Mouse (Mus musculus) limb, embryonic 10.5 days (tissue): ENCODE measurements at regions not wholly inside any gene's neighbourhood (a gene's known extent, or its start where the extent isn't known, plus 50 kb on each side); places are given as distances from the start of the nearest gene placed in this dataset.

Source experiments
- DNase-seq: peaks from one replicate; pipeline ENCODE4 v3.0.0-alpha.2; 2017; ENCODE audit warnings: low spot score
- H3K27ac ChIP-seq: fragments of 300-500 bp; sonication (generic); 2 replicates; pipeline ENCODE4 v1.5.1; 2016; ENCODE audit warnings: mild to moderate bottlenecking
- H3K27me3 ChIP-seq: fragments of 300-500 bp; sonication (generic); 2 replicates; pipeline ENCODE4 v1.6.1; 2016; ENCODE audit warnings: low read depth, mild to moderate bottlenecking; ENCODE audit not compliant: poor library complexity, severe bottlenecking
- H3K36me3 ChIP-seq: fragments of 300-500 bp; sonication (generic); 2 replicates; pipeline ENCODE4 v1.6.1; 2016; ENCODE audit warnings: mild to moderate bottlenecking, moderate library complexity
- H3K4me1 ChIP-seq: fragments of 300-500 bp; sonication (generic); 2 replicates; pipeline ENCODE4 v1.6.1; 2016
- H3K4me3 ChIP-seq: fragments of 300-500 bp; sonication (generic); 2 replicates; pipeline ENCODE4 v1.5.1; 2016; ENCODE audit warnings: mild to moderate bottlenecking, moderate library complexity
- H3K9me3 ChIP-seq: fragments of 300-500 bp; sonication (generic); replicated peaks from 2 replicates; pipeline ENCODE4 v1.6.1; 2016; ENCODE audit warnings: mild to moderate bottlenecking
- WGBS: fragments of 180-500 bp; shearing (Covaris S2); methylation state at CpG from one replicate; pipeline ENCODE4 v1.1.7; 2016; 5-methylcytosine and 5-hydroxymethylcytosine counted together

DNA sequence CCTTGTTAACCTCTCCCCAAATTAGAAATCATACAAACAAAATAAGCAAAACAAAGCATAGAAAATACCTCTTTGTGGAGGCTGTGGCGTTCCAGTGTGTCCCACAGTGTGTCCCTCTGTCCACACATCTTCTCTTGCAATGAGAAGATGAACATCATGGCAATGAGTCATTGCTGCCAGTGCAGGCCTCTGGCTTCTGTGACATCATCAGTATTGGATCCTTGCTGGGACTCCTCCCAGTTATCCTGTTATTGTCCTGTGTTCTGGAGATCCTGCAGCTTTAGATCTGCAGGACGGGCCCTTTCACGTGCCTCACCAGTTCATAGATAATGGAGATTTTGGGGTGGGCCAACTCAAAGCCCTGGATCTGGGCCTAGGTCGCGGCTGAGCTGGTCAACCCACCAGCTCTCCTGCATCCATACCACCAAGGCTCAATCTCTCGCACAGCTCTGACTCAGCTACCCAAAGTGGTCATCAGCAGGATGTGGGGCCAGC is 80.9 kb downstream of the Tmem212 start:
- Histone ChIP-seq H3K4me3 (no peak overlapping the region), H3K36me3 (no peaks in the 10 kb centered on the region), H3K27ac (no peak overlapping the region), H3K27me3 (no peaks in the 10 kb centered on the region), H3K4me1 (no peaks in the 10 kb centered on the region), H3K9me3 (no peaks in the 10 kb centered on the region)
- DNase-seq: no peak
- WGBS: 87% methylated on average over 6 of the region's 6 CpGs

DNA sequence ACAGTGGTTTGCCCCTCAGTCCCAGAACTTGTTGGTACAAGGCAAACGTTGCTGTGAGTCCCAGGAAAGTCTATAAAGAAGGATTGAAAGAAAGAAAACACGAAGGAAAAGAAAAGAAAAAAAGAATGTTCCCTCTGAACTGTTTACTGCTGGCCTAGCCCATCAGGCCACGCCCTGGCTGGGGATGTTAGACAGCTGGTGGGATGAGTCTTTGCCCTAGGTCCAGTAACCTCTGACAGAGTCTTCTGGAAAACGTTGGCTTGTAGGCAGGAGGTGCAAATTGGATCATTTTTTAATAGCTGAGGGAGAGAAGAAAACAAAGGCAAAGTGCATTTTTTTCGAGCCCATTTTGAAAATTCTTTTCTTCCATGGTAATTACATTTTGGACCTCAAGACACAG is 91.9 kb downstream of the Tmem212 start:
- Histone ChIP-seq H3K9me3 (no peaks in the 10 kb centered on the region), H3K4me1 (no peaks in the 10 kb centered on the region), H3K27ac (no peak overlapping the region), H3K27me3 (no peaks in the 10 kb centered on the region), H3K36me3 (no peaks in the 10 kb centered on the region), H3K4me3 (no peak overlapping the region)
- DNase-seq: no peak
- 80% methylated on average over 5 of the region's 5 CpGs for WGBS

DNA sequence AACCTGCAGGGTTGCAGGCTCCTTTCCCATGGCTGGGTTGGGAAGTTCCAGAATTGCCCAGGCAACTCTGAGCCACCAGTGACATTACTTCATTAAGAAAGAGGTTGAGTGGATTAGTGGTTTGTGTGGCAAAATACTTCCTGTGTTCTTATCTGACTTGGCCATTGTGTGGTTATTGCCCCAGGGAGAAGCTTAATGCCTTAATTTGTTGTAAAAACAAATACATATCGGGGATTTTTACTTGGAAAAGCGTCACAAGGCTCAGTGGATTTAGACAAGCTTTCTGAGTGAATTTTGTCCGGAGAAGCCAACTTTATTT is 80.5 kb upstream of the Fndc3b start:
- H3K4me1 ChIP-seq: peaks cover 4% of the 10 kb centered on the region; the same call in 1 of the 2 replicates
- H3K27ac ChIP-seq: no peak overlapping the region
- H3K27me3 ChIP-seq: no peaks in the 10 kb centered on the region
- no peak overlapping the region for H3K4me3 ChIP-seq
- no peaks in the 10 kb centered on the region for H3K9me3 ChIP-seq
- H3K36me3 ChIP-seq: no peaks in the 10 kb centered on the region
- no peak for DNase-seq
- 79% methylated on average over 3 of the region's 3 CpGs for WGBS

DNA sequence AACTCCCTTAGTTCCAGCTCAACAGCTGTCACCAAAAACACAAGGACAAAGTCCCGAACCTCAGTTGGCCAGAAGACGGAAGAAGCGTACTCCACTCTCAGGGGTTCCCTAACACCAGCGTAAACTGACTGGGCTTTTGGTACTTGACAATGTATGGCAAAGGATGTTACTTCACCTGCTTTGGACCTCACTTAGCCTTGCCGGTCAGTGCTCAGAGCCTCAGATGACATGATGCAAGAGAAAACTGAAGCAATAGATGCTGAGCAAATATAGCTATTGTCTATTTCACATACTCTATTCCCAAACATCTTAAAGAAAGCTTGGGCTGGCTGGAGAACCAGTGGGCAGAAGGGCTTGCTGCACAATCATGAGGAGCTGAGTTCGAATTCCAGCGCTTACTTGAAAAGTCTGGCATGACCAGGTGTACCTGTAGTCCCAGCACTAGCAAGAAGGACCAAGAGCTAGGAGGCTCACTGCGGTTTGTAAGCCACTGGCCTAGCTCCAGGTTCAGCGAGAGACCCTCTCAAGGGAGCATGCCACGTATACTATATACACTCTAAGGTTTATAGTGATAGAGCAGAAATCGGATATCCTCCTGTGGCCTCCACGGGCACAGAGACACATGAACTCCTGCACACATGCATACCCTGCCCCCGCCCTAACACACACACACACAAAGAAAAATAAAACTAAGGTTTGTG is 80.0 kb upstream of the Fndc3b start:
- Histone ChIP-seq H3K27me3 (no peaks in the 10 kb centered on the region), H3K27ac (no peak overlapping the region), H3K9me3 (no peaks in the 10 kb centered on the region), H3K36me3 (no peaks in the 10 kb centered on the region), H3K4me3 (no peak overlapping the region), H3K4me1 (peaks cover 8% of the 10 kb centered on the region; the same call in 1 of the 2 replicates)
- 92% methylated on average over 13 of the region's 13 CpGs for WGBS
- no peak for DNase-seq

DNA sequence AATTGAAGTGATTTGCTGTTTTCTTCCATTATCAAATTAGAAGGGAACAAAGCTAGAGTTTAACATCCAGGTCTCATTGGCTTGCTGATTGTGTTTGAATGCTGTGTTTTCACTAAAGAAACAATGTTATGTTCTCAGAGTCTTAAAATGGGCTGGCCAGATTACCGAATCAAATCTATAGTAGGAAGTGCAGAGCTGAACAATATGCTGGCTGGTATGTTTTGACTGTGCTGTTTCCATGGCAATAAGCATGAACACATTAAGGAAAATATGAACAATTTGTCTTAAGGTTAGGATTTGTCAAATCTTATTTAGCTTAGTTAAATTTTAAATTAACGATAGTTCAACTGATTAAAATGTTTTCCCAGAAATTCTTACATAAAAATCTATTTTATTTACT is 72.8 kb upstream of the Fndc3b start:
- DNase-seq: no peak
- 95% methylated on average over 2 of the region's 2 CpGs for WGBS
- H3K4me1 ChIP-seq: peaks cover 17% of the 10 kb centered on the region; the same call in 1 of the 2 replicates

DNA sequence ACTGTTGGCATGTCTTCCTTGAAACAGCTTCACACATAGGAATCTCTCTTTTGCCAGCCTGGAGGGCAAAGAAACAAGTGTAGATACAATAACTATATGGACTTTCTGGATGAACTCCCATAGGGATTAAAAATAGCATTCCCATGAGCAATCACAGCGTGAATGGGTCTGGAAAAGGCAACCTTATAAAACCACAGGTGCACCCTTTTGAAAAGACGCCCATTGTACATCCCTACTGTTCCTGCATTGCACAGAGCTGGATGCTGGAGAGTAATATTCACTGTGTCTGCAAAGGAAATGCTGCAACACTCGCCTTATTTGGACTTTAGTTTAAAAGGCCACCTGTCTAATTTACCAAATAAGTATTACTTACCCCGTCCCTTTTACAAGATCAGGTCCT is 72.4 kb upstream of the Fndc3b start:
- no peak for DNase-seq
- no peaks in the 10 kb centered on the region for H3K36me3 ChIP-seq
- H3K27ac ChIP-seq: no peak overlapping the region
- no peaks in the 10 kb centered on the region for H3K9me3 ChIP-seq
- H3K27me3 ChIP-seq: no peaks in the 10 kb centered on the region; the same call in 1 of the 2 replicates
- WGBS: 86% methylated on average over 4 of the region's 4 CpGs
- H3K4me1 ChIP-seq: peaks cover 17% of the 10 kb centered on the region; the same call in 1 of the 2 replicates
- H3K4me3 ChIP-seq: no peak overlapping the region

More for the DNA sequence above, 72.8 kb upstream of the Fndc3b start:
- Histone ChIP-seq H3K27me3 (no peaks in the 10 kb centered on the region; the same call in 1 of the 2 replicates), H3K4me3 (no peak overlapping the region), H3K27ac (no peak overlapping the region), H3K36me3 (no peaks in the 10 kb centered on the region), H3K9me3 (no peaks in the 10 kb centered on the region)

DNA sequence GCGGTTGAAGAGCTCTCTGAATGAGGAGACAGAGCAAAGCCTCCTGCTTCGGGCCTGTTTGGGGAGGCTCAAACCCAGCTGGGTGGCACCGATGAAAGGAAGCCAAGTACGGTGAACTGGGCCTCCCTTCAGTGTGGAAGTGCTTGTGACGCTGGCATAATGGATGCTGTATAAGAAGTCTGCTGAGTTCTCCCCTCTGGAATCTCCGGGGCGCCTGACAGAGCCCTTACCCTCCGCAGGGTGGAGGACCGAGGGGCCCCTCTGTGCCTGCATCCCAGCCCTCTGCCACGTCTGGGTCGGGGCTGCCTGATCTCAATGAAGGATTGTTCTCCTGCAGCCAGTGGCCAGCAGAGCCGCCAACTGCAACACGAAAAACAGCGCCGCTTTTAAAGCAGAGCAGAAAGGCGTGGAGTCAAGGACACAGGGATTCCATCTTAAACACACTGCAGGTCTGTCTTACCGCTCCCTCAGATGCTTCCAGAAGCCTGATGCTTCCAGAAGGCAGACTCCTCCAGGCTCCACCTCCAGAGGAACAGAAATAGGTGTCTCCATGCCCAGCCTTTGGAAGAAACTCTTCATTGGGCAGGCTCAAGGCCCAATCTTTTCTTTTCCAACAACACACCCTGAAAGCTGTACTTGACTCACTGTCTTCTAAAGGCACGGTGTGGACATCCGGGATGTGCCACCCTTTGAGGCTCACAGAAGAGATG is 71.1 kb upstream of the Fndc3b start:
- 38% methylated on average over 19 of the region's 19 CpGs for WGBS
- Histone ChIP-seq H3K9me3 (no peaks in the 10 kb centered on the region), H3K27me3 (no peaks in the 10 kb centered on the region; the same call in 1 of the 2 replicates), H3K4me3 (no peak overlapping the region), H3K27ac (peak overlapping the region; percentile 82), H3K36me3 (no peaks in the 10 kb centered on the region), H3K4me1 (peaks cover 16% of the 10 kb centered on the region; the same call in 1 of the 2 replicates)
- peak; percentile 42 for DNase-seq

DNA sequence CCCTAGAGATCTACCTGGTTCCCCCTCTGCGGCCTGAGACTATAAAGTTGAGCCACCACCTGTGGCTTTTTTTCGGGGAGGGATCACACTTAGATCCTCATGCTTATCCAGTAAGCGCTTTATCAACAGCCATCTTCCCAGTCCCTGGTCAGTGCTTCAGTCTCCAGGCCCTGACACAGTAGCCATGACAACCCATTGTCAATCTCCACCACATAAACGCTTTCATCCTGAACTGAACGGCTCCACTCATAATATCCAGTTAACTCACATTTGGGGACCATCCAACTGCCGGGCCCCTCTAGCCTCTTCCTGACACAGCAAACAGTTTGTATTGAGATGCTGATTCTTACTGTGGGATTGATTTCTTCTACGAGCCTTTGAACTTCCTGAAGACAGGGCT is 68.8 kb upstream of the Fndc3b start:
- no peak overlapping the region for H3K27ac ChIP-seq
- H3K36me3 ChIP-seq: no peaks in the 10 kb centered on the region
- H3K9me3 ChIP-seq: no peaks in the 10 kb centered on the region
- H3K4me1 ChIP-seq: peaks cover 9% of the 10 kb centered on the region; the same call in 1 of the 2 replicates
- H3K4me3 ChIP-seq: no peak overlapping the region
- WGBS: 58% methylated on average over 7 of the region's 7 CpGs
- DNase-seq: no peak
- H3K27me3 ChIP-seq: no peaks in the 10 kb centered on the region; the same call in 1 of the 2 replicates

DNA sequence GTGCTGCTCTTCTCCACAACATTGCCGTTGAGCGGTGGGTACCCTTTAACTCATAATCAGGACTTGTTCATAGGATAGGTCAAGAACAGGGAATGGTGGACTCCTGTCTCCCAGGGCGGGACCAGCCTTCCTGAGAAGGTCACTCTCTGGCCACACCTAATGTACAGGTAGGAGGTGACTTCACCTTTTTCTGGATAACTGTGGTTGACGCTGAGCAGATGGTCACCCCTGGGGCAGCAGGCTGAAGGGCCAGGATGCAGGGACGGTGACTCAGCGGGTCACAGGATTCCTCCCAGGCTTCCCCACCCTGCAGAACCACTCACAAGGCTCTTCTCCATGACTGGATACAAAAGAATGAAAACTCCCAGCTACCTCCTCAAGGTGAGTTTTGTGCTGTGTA is 66.6 kb upstream of the Fndc3b start:
- DNase-seq: no peak
- 91% methylated on average over 6 of the region's 6 CpGs for WGBS
- no peaks in the 10 kb centered on the region for H3K36me3 ChIP-seq
- H3K4me3 ChIP-seq: no peak overlapping the region
- no peaks in the 10 kb centered on the region; the same call in 1 of the 2 replicates for H3K27me3 ChIP-seq
- H3K4me1 ChIP-seq: peaks cover 9% of the 10 kb centered on the region; the same call in 1 of the 2 replicates
- H3K27ac ChIP-seq: no peak overlapping the region
- H3K9me3 ChIP-seq: no peaks in the 10 kb centered on the region

DNA sequence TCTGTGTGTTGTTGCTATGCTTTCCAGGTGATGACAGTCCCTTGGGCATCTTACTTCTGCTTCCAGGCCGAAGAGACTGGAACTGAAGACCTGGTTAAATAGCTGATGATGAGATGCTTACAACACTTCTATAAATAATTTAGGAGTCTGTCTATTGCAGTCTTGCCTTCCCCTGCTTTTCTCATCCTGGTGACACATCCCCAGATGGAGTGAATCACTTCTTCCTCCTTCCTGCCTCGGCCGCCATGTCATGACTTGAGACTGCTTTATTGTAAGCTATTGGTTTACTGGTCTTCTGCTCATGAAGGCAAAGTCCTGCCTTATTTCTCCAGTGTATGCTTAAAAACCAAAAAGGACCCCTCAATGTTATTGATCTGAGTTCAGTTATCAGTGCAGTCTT is 62.1 kb upstream of the Fndc3b start:
- H3K36me3 ChIP-seq: no peaks in the 10 kb centered on the region
- 82% methylated on average over 3 of the region's 3 CpGs for WGBS
- no peak for DNase-seq

DNA sequence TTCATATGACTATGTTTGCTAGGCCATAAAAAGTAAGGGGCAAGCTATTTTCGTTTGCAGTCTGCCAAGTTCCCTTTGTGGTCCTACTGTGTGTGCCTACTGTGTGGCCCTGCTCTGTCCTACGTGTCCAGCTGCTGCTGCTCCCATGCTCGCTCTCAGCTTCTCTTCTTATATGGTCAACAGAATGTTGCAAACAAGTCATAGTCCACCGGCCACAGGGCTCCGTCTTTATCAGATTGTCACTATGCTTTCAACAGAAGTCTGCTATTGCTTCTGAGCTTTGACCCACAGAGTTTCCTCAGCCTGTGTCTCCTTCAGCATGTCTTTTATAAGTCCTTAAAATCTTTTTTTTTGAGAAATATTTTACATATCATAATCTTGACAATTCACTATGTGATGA is 58.3 kb upstream of the Fndc3b start:
- DNase-seq: no peak
- H3K36me3 ChIP-seq: no peaks in the 10 kb centered on the region
- no peak overlapping the region for H3K27ac ChIP-seq
- WGBS: 93% methylated on average over 5 of the region's 5 CpGs
- no peaks in the 10 kb centered on the region for H3K27me3 ChIP-seq
- H3K4me3 ChIP-seq: no peak overlapping the region
- no peaks in the 10 kb centered on the region for H3K4me1 ChIP-seq
- H3K9me3 ChIP-seq: no peaks in the 10 kb centered on the region

More for the DNA sequence above, 62.1 kb upstream of the Fndc3b start:
- no peaks in the 10 kb centered on the region for H3K4me1 ChIP-seq
- H3K27ac ChIP-seq: no peak overlapping the region
- H3K4me3 ChIP-seq: no peak overlapping the region
- no peaks in the 10 kb centered on the region for H3K27me3 ChIP-seq
- no peaks in the 10 kb centered on the region for H3K9me3 ChIP-seq

DNA sequence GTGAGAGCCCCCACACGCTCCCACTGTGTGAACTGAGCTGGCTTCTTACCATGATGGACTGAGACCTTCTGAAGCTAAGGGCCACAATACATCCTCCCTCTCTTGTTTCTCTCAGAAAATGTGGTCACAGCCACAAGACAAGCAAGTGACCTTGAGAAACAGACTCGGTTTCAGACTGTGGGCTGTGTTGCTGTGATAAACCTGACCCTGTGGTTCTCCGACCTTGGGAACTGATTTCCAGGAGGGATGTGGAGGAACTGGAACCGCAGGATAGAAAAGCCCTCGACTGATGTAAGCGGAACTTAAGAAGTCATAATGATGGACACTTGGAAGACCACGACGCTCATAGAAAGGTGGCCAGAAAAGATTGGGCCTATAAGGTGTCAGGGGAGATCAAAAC is 56.1 kb upstream of the Fndc3b start:
- no peaks in the 10 kb centered on the region for H3K27me3 ChIP-seq
- H3K9me3 ChIP-seq: no peaks in the 10 kb centered on the region
- no peaks in the 10 kb centered on the region for H3K4me1 ChIP-seq
- WGBS: 87% methylated on average over 8 of the region's 8 CpGs
- no peak for DNase-seq
- H3K27ac ChIP-seq: no peak overlapping the region
- no peak overlapping the region for H3K4me3 ChIP-seq
- no peaks in the 10 kb centered on the region for H3K36me3 ChIP-seq

DNA sequence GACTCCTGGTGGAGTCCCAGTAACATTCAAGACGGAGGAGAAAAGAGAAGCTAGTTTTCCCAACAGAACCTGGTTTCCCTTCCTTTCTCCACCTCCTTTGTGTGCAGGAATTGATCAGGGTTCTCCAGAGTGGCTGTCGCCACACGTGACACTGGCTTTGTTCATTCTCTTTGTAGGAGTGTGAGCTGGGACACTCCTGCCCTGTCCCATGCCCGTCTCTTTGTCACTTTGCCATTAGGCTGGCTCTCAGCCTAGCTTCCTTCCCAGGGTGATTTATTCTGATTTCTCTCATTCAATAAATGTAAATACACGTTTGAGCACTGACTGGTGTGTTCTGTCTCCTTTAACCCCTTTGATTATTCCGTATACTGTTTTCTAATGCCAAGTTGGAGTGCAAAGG is 55.3 kb upstream of the Fndc3b start:
- Histone ChIP-seq H3K27ac (no peak overlapping the region), H3K4me1 (no peaks in the 10 kb centered on the region), H3K27me3 (no peaks in the 10 kb centered on the region), H3K36me3 (no peaks in the 10 kb centered on the region), H3K4me3 (no peak overlapping the region), H3K9me3 (no peaks in the 10 kb centered on the region)
- DNase-seq: no peak
- WGBS: 78% methylated on average over 6 of the region's 6 CpGs
